Mouse (Mus musculus): Measurements from ENCODE around the gene Hs3st2. TPM values are rescaled to one million over a fixed set of nuclear protein-coding genes. Genes with fewer than 3 reads are reported as not detected.

Hs3st2 gene
- total RNA-seq, 2 experiments from 2014 or later: not detected

DNA sequence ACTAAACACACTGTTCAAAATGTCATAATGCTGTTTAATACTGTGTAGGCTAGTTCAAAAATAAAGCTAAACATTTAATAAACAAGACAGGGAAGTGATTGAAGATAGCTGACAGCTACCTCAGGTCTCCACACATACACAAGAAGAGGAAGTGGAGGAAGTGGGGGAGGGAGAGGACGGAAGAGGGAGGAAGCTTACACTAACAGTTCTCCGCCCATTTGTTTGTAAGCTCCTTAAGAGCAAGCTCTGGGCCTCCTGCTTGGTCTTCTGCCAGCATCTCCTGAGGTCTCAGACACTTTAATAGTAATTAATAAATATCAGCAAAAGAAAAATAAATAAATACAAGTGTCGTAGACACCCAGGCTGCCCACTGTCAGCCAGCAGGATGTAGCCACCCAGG is 77.8 kb downstream of the Hs3st2 start:
- Histone ChIP-seq H3K27ac (0 out of 2 replicates have a peak overlapping the region, but pooled peaks have one; percentile 8), H3K4me3 (no peak overlapping the region)
- intact Hi-C loops (cut with DNase I): no loop called here
- no peak for TF ChIP-seq CTCF (IDR thresholded peaks at IDR 0.05)
- DNase-seq: no peak

DNA sequence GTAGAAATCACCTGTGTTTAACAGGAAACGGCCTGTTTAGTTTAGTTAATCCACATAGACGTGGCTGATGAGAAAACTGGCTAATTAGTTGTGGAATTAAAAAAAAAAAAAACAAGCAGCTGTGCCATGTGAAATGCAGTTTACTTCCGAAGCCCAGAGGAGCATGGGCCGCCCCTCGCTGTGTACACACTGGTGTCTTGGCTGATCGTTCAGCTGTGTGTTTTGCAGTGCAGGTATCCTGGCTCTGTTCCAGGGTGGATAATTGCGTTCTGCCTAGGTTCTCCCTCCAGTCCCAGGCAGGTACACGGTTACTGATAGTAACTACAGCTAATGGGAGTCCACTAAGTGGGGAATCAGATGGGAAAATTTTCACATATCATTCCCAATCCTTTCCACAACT is 86.6 kb downstream of the Hs3st2 start:
- Histone ChIP-seq H3K4me3 (no peak overlapping the region), H3K27ac (no peak overlapping the region)
- DNase-seq: no peak
- intact Hi-C loops (cut with DNase I): no loop called here
- no peak for TF ChIP-seq CTCF (IDR thresholded peaks at IDR 0.05)

DNA sequence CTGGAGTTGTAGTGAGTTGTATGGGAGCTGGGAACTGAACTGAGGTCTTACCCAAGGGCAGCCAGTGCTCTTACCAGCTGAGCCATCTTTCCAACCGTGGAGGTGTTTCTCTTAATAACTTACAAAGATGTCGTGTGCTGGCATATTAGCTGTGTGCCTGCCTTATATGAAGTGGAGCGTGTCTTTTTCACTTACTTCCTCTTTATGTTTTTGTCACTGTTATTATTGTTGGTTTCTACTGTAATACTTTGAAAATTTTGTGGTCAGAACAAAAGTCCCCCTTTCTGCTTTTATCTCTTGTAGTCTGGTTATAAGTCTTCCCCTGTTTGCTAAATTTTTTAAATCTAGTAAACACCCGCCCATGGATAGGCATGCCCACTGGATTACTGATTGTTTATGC is 88.4 kb downstream of the Hs3st2 start:
- no peak for DNase-seq
- Histone ChIP-seq H3K27ac (no peak overlapping the region), H3K4me3 (no peak overlapping the region)
- intact Hi-C loops (cut with DNase I): no loop called here
- no peak for TF ChIP-seq CTCF (IDR thresholded peaks at IDR 0.05)

DNA sequence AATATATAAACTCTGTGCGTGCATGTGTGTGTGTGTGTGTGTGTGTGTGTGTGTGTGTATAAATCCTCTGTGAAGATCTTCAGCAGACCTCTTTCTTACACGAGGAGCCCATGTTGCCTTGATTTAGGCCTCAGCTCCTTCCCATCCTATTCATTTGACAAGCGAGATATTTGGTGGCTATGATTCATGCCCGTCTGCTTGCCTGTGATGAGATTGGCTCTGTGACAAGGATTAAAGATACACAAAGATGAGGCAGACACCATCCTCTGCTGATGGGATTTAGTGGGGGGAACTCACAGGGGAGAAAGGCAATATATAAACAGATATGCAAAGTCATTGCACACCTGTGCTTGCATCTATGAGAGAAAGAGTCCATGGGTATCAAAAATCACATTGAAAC is 92.9 kb downstream of the Hs3st2 start:
- no peak for DNase-seq
- no peak for TF ChIP-seq CTCF (IDR thresholded peaks at IDR 0.05)
- no peak overlapping the region for H3K27ac ChIP-seq
- intact Hi-C loops (cut with DNase I): no loop called here
- no peak overlapping the region for H3K4me3 ChIP-seq

DNA sequence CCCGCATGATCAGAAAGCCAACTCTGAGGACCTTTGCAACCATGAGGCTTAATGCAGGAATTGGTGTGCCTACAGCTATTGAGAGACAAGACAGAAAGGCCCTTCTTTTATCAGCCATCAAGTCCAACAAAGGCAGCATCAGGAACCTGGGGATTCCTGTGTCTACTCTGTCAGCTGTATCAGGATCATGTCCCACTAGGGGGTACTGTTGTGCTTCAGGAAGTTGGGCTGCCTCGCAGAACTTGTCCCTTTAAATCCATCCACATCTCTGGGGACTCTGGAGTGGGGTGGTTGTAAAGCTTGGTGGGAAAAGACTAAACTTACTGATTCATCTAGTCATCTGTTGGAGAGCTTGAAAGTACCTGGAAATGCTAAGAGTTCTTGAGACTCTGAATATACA is 93.6 kb downstream of the Hs3st2 start:
- intact Hi-C loops (cut with DNase I): no loop called here
- no peak for DNase-seq
- H3K4me3 ChIP-seq: no peak overlapping the region
- H3K27ac ChIP-seq: no peak overlapping the region
- peak; percentile 9; the same call in 1 of the 2 replicates for TF ChIP-seq CTCF (IDR thresholded peaks at IDR 0.05)

DNA sequence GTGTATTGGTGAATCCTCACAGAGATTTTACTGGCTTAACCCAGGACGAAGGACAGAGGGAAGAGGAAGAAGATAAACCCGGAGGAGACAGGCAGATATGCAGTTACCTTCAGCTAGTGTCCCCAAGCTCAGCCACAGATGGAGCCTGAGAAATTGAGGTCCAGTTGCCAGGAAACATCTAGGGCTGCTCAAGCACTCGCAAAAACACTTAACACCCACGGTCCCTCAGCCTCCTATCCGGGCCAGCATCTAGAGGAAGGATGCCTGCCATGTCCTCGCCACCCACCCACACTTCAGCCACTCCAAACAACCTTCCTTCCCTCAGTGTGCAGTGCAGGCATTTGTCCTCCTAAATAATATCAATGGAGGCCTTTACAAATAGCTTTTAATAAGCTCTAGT is 95.6 kb downstream of the Hs3st2 start:
- no peak for DNase-seq
- Histone ChIP-seq H3K4me3 (no peak overlapping the region), H3K27ac (no peak overlapping the region)
- TF ChIP-seq CTCF (IDR thresholded peaks at IDR 0.05): no peak
- intact Hi-C loops (cut with DNase I): no loop called here

DNA sequence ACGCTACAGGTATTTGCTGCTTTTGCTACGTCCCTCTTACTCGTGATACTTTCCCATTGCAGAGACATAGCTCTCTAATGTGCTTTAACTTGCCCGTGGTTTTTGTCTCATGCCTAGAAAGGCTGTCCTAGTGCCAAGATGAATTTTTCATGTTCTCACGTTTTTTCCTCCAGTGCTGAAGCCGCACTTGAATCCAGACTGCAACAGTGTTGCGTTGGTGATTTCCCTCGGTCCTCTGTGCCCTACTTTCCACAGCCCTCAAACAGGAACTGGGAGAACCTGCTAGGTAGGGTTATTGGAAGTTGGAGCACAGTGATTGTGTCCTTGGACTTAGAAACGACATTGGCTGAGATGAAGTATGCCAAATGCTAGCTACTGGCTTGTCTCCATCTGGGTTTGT is 97.7 kb downstream of the Hs3st2 start:
- H3K27ac ChIP-seq: no peak overlapping the region
- no peak overlapping the region for H3K4me3 ChIP-seq
- intact Hi-C loops (cut with DNase I): no loop called here
- TF ChIP-seq CTCF (IDR thresholded peaks at IDR 0.05): no peak
- no peak for DNase-seq

DNA sequence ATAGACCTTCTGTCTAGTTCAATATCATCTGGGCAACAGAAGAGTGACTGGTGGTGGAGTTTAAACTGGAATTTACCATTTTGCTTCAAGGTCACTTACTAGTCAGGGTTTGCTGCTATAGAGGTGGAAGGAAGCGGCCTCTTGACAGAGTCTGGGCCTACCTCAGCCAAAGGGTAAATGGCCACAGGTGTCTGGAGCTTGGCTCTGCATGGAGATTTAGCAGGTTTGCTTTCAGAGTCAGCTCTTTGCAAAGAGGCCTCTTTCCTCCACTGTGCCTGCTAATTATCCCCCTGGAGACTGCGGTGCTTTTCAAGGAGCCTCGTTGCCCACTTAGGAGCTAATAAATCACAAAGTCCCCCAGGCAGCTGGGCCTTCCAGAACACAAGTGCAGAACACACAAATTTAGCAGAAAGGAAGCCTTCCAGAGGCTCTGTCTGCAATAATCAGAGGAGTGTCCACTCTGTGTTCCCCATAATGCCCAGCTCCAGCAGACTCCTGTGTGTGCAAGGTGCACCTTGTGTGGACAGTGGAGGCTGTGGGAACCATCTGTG is 99.9 kb downstream of the Hs3st2 start:
- intact Hi-C loops (cut with DNase I): no loop called here
- no peak for DNase-seq
- no peak overlapping the region for H3K4me3 ChIP-seq
- TF ChIP-seq CTCF (IDR thresholded peaks at IDR 0.05): no peak
- H3K27ac ChIP-seq: no peak overlapping the region

DNA sequence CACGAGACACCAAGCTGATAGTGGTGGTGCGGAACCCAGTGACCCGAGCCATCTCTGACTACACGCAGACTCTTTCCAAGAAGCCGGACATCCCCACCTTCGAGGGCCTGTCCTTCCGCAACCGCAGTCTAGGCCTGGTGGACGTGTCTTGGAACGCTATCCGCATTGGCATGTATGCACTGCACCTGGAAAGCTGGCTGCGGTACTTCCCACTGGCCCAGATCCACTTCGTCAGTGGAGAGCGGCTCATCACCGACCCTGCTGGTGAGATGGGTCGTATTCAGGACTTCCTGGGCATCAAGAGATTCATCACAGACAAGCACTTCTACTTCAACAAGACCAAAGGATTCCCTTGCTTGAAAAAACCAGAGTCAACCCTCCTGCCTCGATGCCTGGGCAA is 108.9 kb downstream of the Hs3st2 start:
- DNase-seq: no peak
- no peak overlapping the region for H3K4me3 ChIP-seq
- no peak for TF ChIP-seq CTCF (IDR thresholded peaks at IDR 0.05)
- intact Hi-C loops (cut with DNase I): no loop called here
- H3K27ac ChIP-seq: no peak overlapping the region

DNA sequence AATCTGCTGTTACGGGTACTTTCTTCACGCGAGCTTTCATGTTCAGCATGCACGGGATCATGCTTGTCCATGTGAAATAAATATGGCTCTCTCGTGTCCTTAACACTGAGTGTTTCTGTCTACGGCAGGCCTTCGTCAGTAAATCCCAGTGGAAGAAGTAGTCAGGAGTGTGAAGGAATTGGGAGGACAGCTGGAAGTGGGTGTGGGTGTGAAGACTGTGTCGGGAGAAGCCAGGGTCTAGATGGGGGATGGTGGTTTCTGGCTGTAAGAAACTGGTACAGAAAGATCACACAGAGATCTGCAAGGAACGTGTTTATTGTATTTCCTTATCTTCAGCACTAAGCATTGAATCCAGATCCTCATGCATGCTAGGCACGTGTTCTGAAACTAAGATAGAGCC is 110.0 kb downstream of the Hs3st2 start:
- no peak overlapping the region for H3K4me3 ChIP-seq
- H3K27ac ChIP-seq: no peak overlapping the region
- TF ChIP-seq CTCF (IDR thresholded peaks at IDR 0.05): no peak
- no peak for DNase-seq
- intact Hi-C loops (cut with DNase I): no loop called here

DNA sequence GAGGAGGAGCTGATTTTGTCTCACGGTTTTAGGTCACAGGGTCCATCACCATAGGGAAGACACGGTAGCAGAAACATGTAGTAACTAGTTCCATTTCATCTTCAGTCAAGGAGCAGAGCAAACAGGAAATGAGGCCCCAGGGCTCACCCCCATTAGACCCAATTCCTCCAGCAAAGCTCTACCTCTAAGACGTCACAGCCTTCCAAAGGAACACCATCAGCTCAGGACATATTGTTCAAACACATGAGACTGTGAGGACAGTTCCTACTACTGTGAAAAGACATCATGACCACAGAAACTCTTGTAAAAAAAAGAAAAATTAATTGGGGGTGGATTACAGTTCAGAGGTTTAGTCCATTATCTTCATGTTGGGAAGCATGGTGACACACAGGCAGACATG is 125.1 kb downstream of the Hs3st2 start:
- no peak for DNase-seq
- no peak for TF ChIP-seq CTCF (IDR thresholded peaks at IDR 0.05)
- intact Hi-C loops (cut with DNase I): no loop called here
- no peak overlapping the region for H3K4me3 ChIP-seq
- no peak overlapping the region for H3K27ac ChIP-seq

DNA sequence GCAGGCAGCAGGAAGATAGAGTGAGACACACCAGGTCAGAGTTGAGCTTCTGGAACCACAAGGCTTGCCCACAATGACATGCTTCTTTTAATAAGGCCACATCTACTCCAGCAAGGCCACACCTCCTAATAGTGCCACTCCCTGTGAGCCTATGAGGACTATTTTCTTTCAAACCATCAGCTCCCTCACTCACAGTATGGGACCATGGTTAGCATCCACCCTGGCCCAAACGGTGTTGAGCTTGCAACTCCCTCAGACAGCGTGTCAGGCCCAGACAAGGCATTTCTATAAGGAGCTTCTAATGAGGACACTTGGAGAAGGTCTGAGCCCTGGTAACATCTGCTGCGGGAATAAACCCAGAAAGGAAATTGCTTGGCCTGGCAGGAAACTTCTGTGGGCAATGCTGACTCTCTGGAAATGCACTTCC is 125.5 kb downstream of the Hs3st2 start:
- Histone ChIP-seq H3K27ac (no peak overlapping the region), H3K4me3 (no peak overlapping the region)
- intact Hi-C loops (cut with DNase I): no loop called here
- TF ChIP-seq CTCF (IDR thresholded peaks at IDR 0.05): no peak
- no peak for DNase-seq

DNA sequence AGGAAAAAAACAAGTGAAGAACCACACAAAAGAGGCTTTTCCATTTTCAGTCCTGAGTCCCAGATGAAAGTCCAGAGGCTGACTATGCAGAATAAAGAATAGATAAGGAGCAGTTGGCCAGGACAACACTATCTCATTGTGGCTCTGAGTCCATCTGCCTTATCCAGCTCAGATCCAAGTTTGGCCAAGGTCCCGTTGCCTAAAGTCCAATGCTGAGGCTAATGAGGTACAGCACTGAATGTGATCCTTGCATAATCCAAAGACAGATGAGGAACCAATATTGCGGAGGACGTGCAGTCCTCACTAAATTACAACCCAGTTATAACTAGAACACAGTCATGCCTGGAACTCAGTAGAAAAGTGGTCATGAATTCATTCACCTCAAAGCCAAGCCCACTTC is 130.5 kb downstream of the Hs3st2 start:
- intact Hi-C loops (cut with DNase I): no loop called here
- TF ChIP-seq CTCF (IDR thresholded peaks at IDR 0.05): no peak
- Histone ChIP-seq H3K4me3 (no peak overlapping the region), H3K27ac (no peak overlapping the region)
- DNase-seq: no peak

DNA sequence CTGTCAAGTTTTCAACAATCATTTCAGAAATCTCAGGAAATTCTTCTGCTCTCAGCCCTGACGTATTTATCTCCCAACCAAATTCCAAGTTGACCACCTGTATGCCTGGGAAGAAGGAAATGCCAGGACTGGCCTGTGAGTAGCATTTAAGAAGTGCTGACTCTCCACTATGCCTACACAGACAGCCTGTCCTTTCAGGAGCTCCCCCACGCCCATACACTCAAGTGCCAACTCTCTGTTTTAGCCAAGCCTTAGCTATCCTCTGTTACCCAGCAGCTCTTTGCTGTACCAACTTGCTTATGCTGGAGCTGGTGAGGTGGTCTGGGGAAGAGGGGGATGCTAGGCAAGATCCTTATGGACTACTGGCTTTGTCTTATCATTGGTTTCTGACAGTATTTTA is 137.4 kb downstream of the Hs3st2 start:
- no peak for TF ChIP-seq CTCF (IDR thresholded peaks at IDR 0.05)
- H3K27ac ChIP-seq: no peak overlapping the region
- no peak for DNase-seq
- H3K4me3 ChIP-seq: no peak overlapping the region
- intact Hi-C loops (cut with DNase I): no loop called here

DNA sequence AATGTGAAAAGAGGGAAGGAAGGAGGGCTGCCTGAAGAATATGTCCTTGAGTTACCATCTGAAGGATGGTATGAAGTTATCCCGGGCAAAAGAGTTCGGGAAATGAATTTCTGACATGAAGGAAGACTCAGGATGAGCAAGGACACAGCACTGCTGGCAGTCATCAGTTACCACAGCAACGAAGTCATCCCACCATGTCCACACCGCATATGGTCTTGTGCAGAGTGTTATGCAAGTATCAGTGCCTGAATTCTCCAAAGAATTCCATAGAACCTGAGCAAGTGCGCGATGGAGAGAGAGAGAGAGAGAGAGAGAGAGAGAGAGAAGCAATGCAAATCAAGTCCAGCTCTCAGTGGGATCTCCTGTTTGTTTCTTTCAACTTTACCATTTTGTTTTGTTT is 142.0 kb downstream of the Hs3st2 start:
- H3K27ac ChIP-seq: no peak overlapping the region
- H3K4me3 ChIP-seq: no peak overlapping the region
- no peak for TF ChIP-seq CTCF (IDR thresholded peaks at IDR 0.05)
- DNase-seq: no peak
- intact Hi-C loops (cut with DNase I): no loop called here
